Mouse (Mus musculus) myocyte (in vitro differentiated cells): ENCODE measurements around the gene Macrod2.

Experiments
- MAX ChIP-seq: IDR thresholded peaks from one replicate; pipeline ENCODE4 v1.6.1; 2011; ENCODE audit warnings: low read depth, mild to moderate bottlenecking, control low read depth
- MYOD1 ChIP-seq, 3 experiments: IDR thresholded peaks; one replicate each; pipeline ENCODE4 v1.6.1; 2011; ENCODE audit warnings: control low read depth in 2 of 3, low read depth in 2 of 3, mild to moderate bottlenecking in 2 of 3, moderate library complexity in 1 of 3; ENCODE audit not compliant: insufficient read length in 2 of 3, control insufficient read depth in 1 of 3
- MYOG ChIP-seq, 3 experiments: IDR thresholded peaks; one replicate each; pipeline ENCODE4 v1.6.1; 2011; ENCODE audit warnings: control low read depth in 2 of 3, low read depth in 2 of 3, mild to moderate bottlenecking in 2 of 3; ENCODE audit not compliant: insufficient read length in 2 of 3, control insufficient read depth in 1 of 3, insufficient read depth in 1 of 3
- POLR2A ChIP-seq: IDR thresholded peaks from one replicate; pipeline ENCODE4 v1.6.1; 2011; ENCODE audit warnings: low read depth, mild to moderate bottlenecking, control low read depth, moderate library complexity; ENCODE audit not compliant: insufficient read length
- POLR2AphosphoS2 ChIP-seq: IDR thresholded peaks from one replicate; pipeline ENCODE4 v1.6.1; 2011; ENCODE audit warnings: low read depth, control low read depth; ENCODE audit not compliant: insufficient read length
- SRF ChIP-seq: IDR thresholded peaks from one replicate; pipeline ENCODE4 v1.6.1; 2011; ENCODE audit warnings: low read depth; ENCODE audit not compliant: control insufficient read depth, insufficient read length
- TCF12 ChIP-seq: IDR thresholded peaks from one replicate; pipeline ENCODE4 v1.6.1; 2011; ENCODE audit warnings: mild to moderate bottlenecking, control low read depth; ENCODE audit not compliant: poor library complexity, insufficient read depth, severe bottlenecking
- TCF3 ChIP-seq: IDR thresholded peaks from one replicate; pipeline ENCODE4 v1.6.1; 2011; ENCODE audit warnings: low read depth, control low read depth; ENCODE audit not compliant: insufficient read length
- USF1 ChIP-seq: IDR thresholded peaks from one replicate; pipeline ENCODE4 v1.6.1; 2011; ENCODE audit warnings: low read depth, mild to moderate bottlenecking, control low read depth, moderate library complexity

DNA sequence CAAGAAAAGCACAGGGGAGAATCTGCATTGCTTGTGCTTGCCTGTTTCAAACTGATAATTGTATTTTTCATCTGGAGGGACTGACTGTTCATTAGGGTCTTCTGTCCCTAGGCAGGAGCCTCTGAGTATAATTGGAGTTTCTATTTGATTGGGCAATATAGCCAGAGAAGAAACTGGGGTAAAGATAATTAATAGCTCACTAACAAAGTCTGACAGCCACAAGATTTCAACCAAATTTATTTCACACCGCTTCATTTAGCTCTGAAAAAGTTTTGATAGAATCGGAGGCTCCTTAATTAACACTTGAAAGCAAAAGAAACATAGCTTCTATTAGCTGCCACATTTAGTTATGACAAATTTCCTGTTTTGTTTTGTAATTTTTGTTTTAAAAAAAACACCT lies 274.0 kb downstream of the Macrod2 start:
- TF ChIP-seq POLR2A (no peak), MAX (no peak), SRF (no peak), TCF3 (no peak), TCF12 (no peak), USF1 (no peak), MYOG (IDR thresholded peaks at IDR 0.05; ENCODE audit: control insufficient read depth in 1 of 3, insufficient read depth in 1 of 3, insufficient read length in 2 of 3, low read depth in 2 of 3) (no peak), POLR2AphosphoS2 (no peak), MYOD1 (IDR thresholded peaks at IDR 0.05; ENCODE audit: control insufficient read depth in 1 of 3, insufficient read length in 2 of 3, low read depth in 2 of 3) (no peak)
